Mouse (Mus musculus) spleen, postnatal 10 days (tissue): Measurements from ENCODE around the gene Sqstm1.

Experiments used
- DNase-seq, 2 experiments: peaks; one replicate each; pipeline ENCODE4 v3.0.0; 2021 to 2022; ENCODE audit warnings: low spot score in 2 of 2

Sqstm1 gene

GRCm38 (mm10) chr11:50230481-50231304 lies 20.1 kb upstream of the Sqstm1 start:
- peak in 1 of 2 experiments; percentile 32 for DNase-seq

GRCm38 (mm10) chr11:50229252-50229910 lies 18.8 kb upstream of the Sqstm1 start:
- peak in 1 of 2 experiments; percentile 22 for DNase-seq

GRCm38 (mm10) chr11:50228772-50229171 lies 18.1 kb upstream of the Sqstm1 start:
- DNase-seq: peak in 1 of 2 experiments; percentile 26

GRCm38 (mm10) chr11:50227736-50228135 lies 17.1 kb upstream of the Sqstm1 start:
- no peak for DNase-seq

- DNase-seq: peak in 1 of 2 experiments; percentile 19
Observed at GRCm38 (mm10) chr11:50227226-50227625, 16.6 kb upstream of the Sqstm1 start.

- peak; percentile 27 to 63 for DNase-seq
Observed at GRCm38 (mm10) chr11:50226406-50226805, 15.8 kb upstream of the Sqstm1 start.

- DNase-seq: peak; percentile 69 to 70
Observed at GRCm38 (mm10) chr11:50225611-50226378, 15.2 kb upstream of the Sqstm1 start.

- peak; percentile 89 to 91 for DNase-seq
Observed at GRCm38 (mm10) chr11:50224671-50225530, 14.3 kb upstream of the Sqstm1 start.

- no peak for DNase-seq
Observed at GRCm38 (mm10) chr11:50223783-50224662, 13.4 kb upstream of the Sqstm1 start.

GRCm38 (mm10) chr11:50222559-50223276 lies 12.1 kb upstream of the Sqstm1 start:
- no peak for DNase-seq

GRCm38 (mm10) chr11:50219833-50220232 lies 9.2 kb upstream of the Sqstm1 start:
- no peak for DNase-seq

- DNase-seq: no peak
Observed at GRCm38 (mm10) chr11:50217811-50218210, 7.2 kb upstream of the Sqstm1 start.

- DNase-seq: no peak
Observed at GRCm38 (mm10) chr11:50216724-50217366, 6.2 kb upstream of the Sqstm1 start.

- no peak for DNase-seq
Observed at GRCm38 (mm10) chr11:50215633-50216032, 5.0 kb upstream of the Sqstm1 start.

GRCm38 (mm10) chr11:50214631-50215030 lies 4.0 kb upstream of the Sqstm1 start:
- peak in 1 of 2 experiments; percentile 19 for DNase-seq

- DNase-seq: no peak
Observed at GRCm38 (mm10) chr11:50212848-50213758, 2.5 kb upstream of the Sqstm1 start.

- no peak for DNase-seq
Observed at GRCm38 (mm10) chr11:50212060-50212739, 1.6 kb upstream of the Sqstm1 start.
